Mouse (Mus musculus): ENCODE results near the gene Sgms1. TPM values are rescaled to one million over a fixed set of nuclear protein-coding genes. Genes with fewer than 3 reads are reported as not detected.

The Sgms1 gene
- polyA plus RNA-seq, 1 experiment = 8.5 TPM

DNA sequence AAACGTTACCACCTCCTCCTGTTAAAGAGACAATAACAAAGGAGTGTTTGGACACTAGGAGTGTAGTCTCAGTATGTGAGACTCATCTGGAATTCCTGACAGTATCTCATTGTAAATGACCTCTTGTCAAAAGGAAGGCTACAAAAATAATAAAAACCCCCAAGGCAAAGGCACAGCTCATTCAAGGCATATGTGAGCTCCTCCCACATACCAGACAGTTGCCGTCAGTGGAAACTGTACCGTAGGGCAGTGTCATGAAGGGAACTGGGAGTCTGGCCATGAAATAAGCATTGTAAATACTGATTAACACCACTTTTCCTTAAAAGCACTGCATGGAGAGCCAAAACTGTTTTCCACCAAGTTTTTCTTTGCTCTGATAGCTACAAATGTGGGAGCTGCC, 43.3 kb downstream of the Sgms1 start:
- Histone ChIP-seq H3ac (ENCODE audit: control insufficient read depth, insufficient read length) (no peak overlapping the region), H3K4me2 (ENCODE audit: low read depth) (peak overlapping the region; percentile 60), H3K36me3 (ENCODE audit: control insufficient read depth, insufficient read depth) (no peaks in the 10 kb centered on the region), H3K27me3 (ENCODE audit: control insufficient read depth, insufficient read depth, insufficient read length) (no peaks in the 10 kb centered on the region), H3K4me3 (no peak overlapping the region), H3K79me2 (ENCODE audit: control insufficient read depth, insufficient read depth) (no peaks in the 10 kb centered on the region)
- TF ChIP-seq TCF3 (IDR thresholded peaks at IDR 0.05; ENCODE audit: insufficient read length, low read depth) (no peak), CEBPB (IDR thresholded peaks at IDR 0.05; ENCODE audit: insufficient read depth, poor library complexity, severe bottlenecking) (no peak), MAX (IDR thresholded peaks at IDR 0.05; ENCODE audit: low read depth) (no peak), USF1 (IDR thresholded peaks at IDR 0.05; ENCODE audit: low read depth) (no peak), MYOG (IDR thresholded peaks at IDR 0.05; ENCODE audit: control insufficient read depth in 1 of 3, insufficient read depth in 1 of 3, insufficient read length in 2 of 3, low read depth in 2 of 3) (no peak), POLR2A (IDR thresholded peaks at IDR 0.05; ENCODE audit: insufficient read length, low read depth) (no peak), E2F4 (IDR thresholded peaks at IDR 0.05; ENCODE audit: insufficient read depth) (no peak), SRF (IDR thresholded peaks at IDR 0.05; ENCODE audit: control insufficient read depth, insufficient read length, low read depth) (no peak), POLR2AphosphoS2 (IDR thresholded peaks at IDR 0.05; ENCODE audit: insufficient read length, low read depth) (no peak), TCF12 (IDR thresholded peaks at IDR 0.05; ENCODE audit: insufficient read depth, poor library complexity, severe bottlenecking) (no peak), MYOD1 (IDR thresholded peaks at IDR 0.05; ENCODE audit: control insufficient read depth in 1 of 3, insufficient read length in 2 of 3, low read depth in 2 of 3) (no peak), REST (IDR thresholded peaks at IDR 0.05; ENCODE audit: insufficient read depth, insufficient read length) (no peak)

DNA sequence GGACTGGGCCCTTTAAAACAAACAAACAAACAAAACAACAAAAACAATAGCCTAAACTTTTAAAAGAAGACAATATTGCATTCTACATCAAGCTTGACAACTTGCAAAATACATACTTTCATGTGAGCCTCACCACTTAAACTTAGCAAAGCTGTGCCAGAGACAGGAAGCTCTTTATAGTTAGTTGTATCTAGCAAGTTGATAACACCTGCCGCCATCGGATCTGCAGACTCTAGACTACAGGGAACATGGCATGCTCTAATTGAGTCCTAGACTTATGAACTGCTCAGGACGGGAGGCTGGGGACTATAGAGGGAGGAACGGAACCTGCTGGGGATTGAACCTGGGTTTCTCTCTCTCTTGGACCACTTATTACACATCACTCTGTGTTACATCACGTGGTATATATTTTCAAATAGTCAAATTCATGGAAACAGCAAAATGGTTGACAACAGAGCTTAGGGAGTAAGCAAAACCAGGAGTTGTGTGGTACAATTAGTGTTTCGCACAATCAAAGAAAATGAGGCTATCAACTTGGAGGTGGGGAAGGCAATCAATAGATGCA, 44.3 kb downstream of the Sgms1 start:
- no peak for TF ChIP-seq POLR2A (IDR thresholded peaks at IDR 0.05; ENCODE audit: insufficient read length, low read depth)
- TF ChIP-seq MYOD1 (IDR thresholded peaks at IDR 0.05; ENCODE audit: control insufficient read depth in 1 of 3, insufficient read length in 2 of 3, low read depth in 2 of 3) = no peak
- TF ChIP-seq MYOG (IDR thresholded peaks at IDR 0.05; ENCODE audit: control insufficient read depth in 1 of 3, insufficient read depth in 1 of 3, insufficient read length in 2 of 3, low read depth in 2 of 3) = no peak
- no peak for TF ChIP-seq USF1 (IDR thresholded peaks at IDR 0.05; ENCODE audit: low read depth)
- no peak for TF ChIP-seq E2F4 (IDR thresholded peaks at IDR 0.05; ENCODE audit: insufficient read depth)
- TF ChIP-seq TCF3 (IDR thresholded peaks at IDR 0.05; ENCODE audit: insufficient read length, low read depth) = no peak
- no peak for TF ChIP-seq MAX (IDR thresholded peaks at IDR 0.05; ENCODE audit: low read depth)
- no peak for TF ChIP-seq SRF (IDR thresholded peaks at IDR 0.05; ENCODE audit: control insufficient read depth, insufficient read length, low read depth)
- TF ChIP-seq POLR2AphosphoS2 (IDR thresholded peaks at IDR 0.05; ENCODE audit: insufficient read length, low read depth) = no peak
- no peak for TF ChIP-seq CEBPB (IDR thresholded peaks at IDR 0.05; ENCODE audit: insufficient read depth, poor library complexity, severe bottlenecking)
- TF ChIP-seq TCF12 (IDR thresholded peaks at IDR 0.05; ENCODE audit: insufficient read depth, poor library complexity, severe bottlenecking) = no peak
- no peak for TF ChIP-seq REST (IDR thresholded peaks at IDR 0.05; ENCODE audit: insufficient read depth, insufficient read length)
- Histone ChIP-seq H3K27me3 (ENCODE audit: control insufficient read depth, insufficient read depth, insufficient read length) (no peaks in the 10 kb centered on the region), H3K79me2 (ENCODE audit: control insufficient read depth, insufficient read depth) (no peaks in the 10 kb centered on the region), H3K4me2 (ENCODE audit: low read depth) (peak overlapping the region; percentile 60), H3K36me3 (ENCODE audit: control insufficient read depth, insufficient read depth) (no peaks in the 10 kb centered on the region), H3K4me3 (no peak overlapping the region), H3ac (ENCODE audit: control insufficient read depth, insufficient read length) (no peak overlapping the region)

DNA sequence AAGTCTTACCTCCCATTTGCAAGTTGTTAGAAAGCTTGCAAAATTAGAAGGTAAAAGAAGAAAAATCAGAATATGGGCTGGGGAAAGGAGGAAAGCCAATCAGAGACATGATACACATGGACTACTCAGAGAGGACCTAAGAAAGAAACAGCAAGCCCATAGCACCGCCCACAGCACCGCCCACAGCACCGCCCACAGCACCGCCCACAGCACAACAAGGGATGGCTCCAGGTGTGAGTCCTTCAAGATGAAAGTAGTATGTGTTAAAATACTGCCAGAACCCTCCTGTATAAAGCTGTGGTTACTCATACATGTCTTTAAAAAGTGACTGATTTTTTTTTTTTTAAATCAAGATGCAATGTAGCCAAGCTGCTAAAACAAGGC, 44.8 kb downstream of the Sgms1 start:
- H3K4me2 ChIP-seq (ENCODE audit: low read depth) = no peak overlapping the region
- H3K27me3 ChIP-seq (ENCODE audit: control insufficient read depth, insufficient read depth, insufficient read length) = no peaks in the 10 kb centered on the region
- H3K36me3 ChIP-seq (ENCODE audit: control insufficient read depth, insufficient read depth) = no peaks in the 10 kb centered on the region
- TF ChIP-seq E2F4 (IDR thresholded peaks at IDR 0.05; ENCODE audit: insufficient read depth) (no peak), MYOG (IDR thresholded peaks at IDR 0.05; ENCODE audit: control insufficient read depth in 1 of 3, insufficient read depth in 1 of 3, insufficient read length in 2 of 3, low read depth in 2 of 3) (no peak), TCF12 (IDR thresholded peaks at IDR 0.05; ENCODE audit: insufficient read depth, poor library complexity, severe bottlenecking) (no peak), USF1 (IDR thresholded peaks at IDR 0.05; ENCODE audit: low read depth) (no peak)
- H3ac ChIP-seq (ENCODE audit: control insufficient read depth, insufficient read length) = no peak overlapping the region
- H3K79me2 ChIP-seq (ENCODE audit: control insufficient read depth, insufficient read depth) = no peaks in the 10 kb centered on the region
- no peak overlapping the region for H3K4me3 ChIP-seq

DNA sequence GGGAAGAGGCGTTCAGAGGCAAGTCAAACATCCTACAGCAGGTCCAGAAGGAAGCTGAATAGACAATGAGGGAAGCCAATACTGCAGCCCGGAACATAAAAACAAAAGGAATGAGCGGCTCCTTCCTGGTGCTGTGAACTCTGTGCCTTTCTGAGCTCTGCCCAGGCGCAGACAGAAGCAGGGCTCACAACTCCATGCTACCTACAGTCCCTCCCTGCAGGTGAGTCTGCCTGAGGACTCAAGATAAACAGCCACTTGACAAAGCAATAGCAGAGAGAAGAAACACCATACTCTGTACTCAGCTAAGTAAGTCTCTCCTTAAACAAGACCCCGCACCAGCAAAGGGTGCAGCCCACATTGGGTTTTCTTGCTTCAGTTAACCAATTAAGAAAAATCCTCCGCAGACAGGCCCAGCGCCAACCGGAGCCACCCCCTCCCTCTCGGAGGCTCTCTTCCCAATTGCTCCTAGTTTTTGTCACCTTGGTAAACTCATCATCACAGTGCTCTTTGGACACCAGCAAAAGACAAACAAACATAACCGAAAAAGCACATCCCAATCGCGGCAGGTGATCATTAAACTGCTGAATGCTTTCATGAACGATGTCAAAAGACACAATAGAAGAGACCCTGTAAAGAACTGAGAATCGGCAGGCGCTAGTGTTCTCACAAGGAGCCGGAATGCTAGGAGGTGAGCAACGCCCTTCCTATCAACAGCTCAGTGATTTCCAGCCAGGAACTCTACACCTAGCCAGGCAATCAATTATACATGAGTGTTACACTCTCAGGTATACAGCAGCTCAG, 45.4 kb downstream of the Sgms1 start:
- no peak overlapping the region for H3ac ChIP-seq (ENCODE audit: control insufficient read depth, insufficient read length)
- H3K27me3 ChIP-seq (ENCODE audit: control insufficient read depth, insufficient read depth, insufficient read length) = no peaks in the 10 kb centered on the region
- H3K36me3 ChIP-seq (ENCODE audit: control insufficient read depth, insufficient read depth) = no peaks in the 10 kb centered on the region
- no peak overlapping the region for H3K4me2 ChIP-seq (ENCODE audit: low read depth)
- TF ChIP-seq SRF (IDR thresholded peaks at IDR 0.05; ENCODE audit: control insufficient read depth, insufficient read length, low read depth) = no peak
- no peak for TF ChIP-seq MAX (IDR thresholded peaks at IDR 0.05; ENCODE audit: low read depth)
- TF ChIP-seq USF1 (IDR thresholded peaks at IDR 0.05; ENCODE audit: low read depth) = no peak
- no peak for TF ChIP-seq POLR2A (IDR thresholded peaks at IDR 0.05; ENCODE audit: insufficient read length, low read depth)
- TF ChIP-seq E2F4 (IDR thresholded peaks at IDR 0.05; ENCODE audit: insufficient read depth) = no peak
- no peak for TF ChIP-seq TCF12 (IDR thresholded peaks at IDR 0.05; ENCODE audit: insufficient read depth, poor library complexity, severe bottlenecking)
- no peak for TF ChIP-seq MYOD1 (IDR thresholded peaks at IDR 0.05; ENCODE audit: control insufficient read depth in 1 of 3, insufficient read length in 2 of 3, low read depth in 2 of 3)
- no peak for TF ChIP-seq MYOG (IDR thresholded peaks at IDR 0.05; ENCODE audit: control insufficient read depth in 1 of 3, insufficient read depth in 1 of 3, insufficient read length in 2 of 3, low read depth in 2 of 3)
- no peak for TF ChIP-seq POLR2AphosphoS2 (IDR thresholded peaks at IDR 0.05; ENCODE audit: insufficient read length, low read depth)
- no peak for TF ChIP-seq CEBPB (IDR thresholded peaks at IDR 0.05; ENCODE audit: insufficient read depth, poor library complexity, severe bottlenecking)
- TF ChIP-seq REST (IDR thresholded peaks at IDR 0.05; ENCODE audit: insufficient read depth, insufficient read length) = no peak
- TF ChIP-seq TCF3 (IDR thresholded peaks at IDR 0.05; ENCODE audit: insufficient read length, low read depth) = no peak
- no peak overlapping the region for H3K4me3 ChIP-seq
- H3K79me2 ChIP-seq (ENCODE audit: control insufficient read depth, insufficient read depth) = no peaks in the 10 kb centered on the region

Measured in myocyte (in vitro differentiated cells).